Mouse (Mus musculus): ENCODE data around the gene Lyplal1.

DNA sequence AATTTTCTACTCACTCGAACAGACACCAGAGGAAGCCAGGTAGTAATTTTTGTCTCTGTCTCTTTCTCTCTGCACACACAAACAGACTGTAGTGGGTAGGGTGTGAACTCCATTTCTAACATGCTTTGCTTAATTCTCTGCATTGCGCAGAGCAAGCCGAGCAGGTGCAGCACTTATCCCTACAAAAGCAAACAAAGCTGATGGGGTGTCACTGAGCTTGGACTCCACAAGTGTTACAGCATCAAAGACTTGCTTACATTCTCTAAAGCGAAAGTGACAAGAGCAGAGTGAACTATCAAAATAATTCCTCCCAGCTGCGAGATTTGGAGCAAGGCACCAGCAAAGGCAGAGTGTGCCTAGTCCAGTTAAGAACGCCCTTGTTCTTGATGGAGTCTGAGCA lies 28.3 kb upstream of the Lyplal1 start:
- TF ChIP-seq CTCF (IDR thresholded peaks at IDR 0.05; ENCODE audit: borderline replicate concordance, extremely low read depth, insufficient read depth, insufficient read length) (no peak), POLR2A (IDR thresholded peaks at IDR 0.05; ENCODE audit: borderline replicate concordance, extremely low read depth, insufficient read depth, insufficient read length, poor library complexity, severe bottlenecking) (no peak)

Measured in brain, embryonic 14.5 days (tissue).